Mouse (Mus musculus) MEL (cell line): ENCODE measurements around the gene Lsamp. TPM values are rescaled to one million over a fixed set of nuclear protein-coding genes. Genes with fewer than 3 reads are reported as not detected.

Experiments used
- DNase-seq: peaks from one replicate; pipeline ENCODE4 v3.0.0; 2011; ENCODE audit warnings: low read depth, low spot score
- H3K27ac ChIP-seq: 2 replicates; pipeline ENCODE4 v1.5.1; 2012; ENCODE audit warnings: low read depth, mild to moderate bottlenecking, control low read depth, low read length, moderate library complexity; ENCODE audit not compliant: control insufficient read depth
- H3K27me3 ChIP-seq, 2 experiments: fragments of 150-350 bp in 1 of 2; sonication (generic) in 1 of 2; 2 replicates each; pipeline ENCODE4 v1.6.1; 2012; ENCODE audit warnings: low read length in 2 of 2, mild to moderate bottlenecking in 2 of 2, improper control_type of control experiment in 1 of 2, moderate library complexity in 1 of 2; ENCODE audit not compliant: insufficient read depth in 2 of 2, control insufficient read depth in 1 of 2
- H3K36me3 ChIP-seq, 2 experiments: 2 replicates each; pipeline ENCODE4 v1.6.1; 2012 to 2014; ENCODE audit warnings: low read length in 2 of 2, improper control_type of control experiment in 1 of 2, inconsistent platforms in 1 of 2, mild to moderate bottlenecking in 1 of 2; ENCODE audit not compliant: insufficient read depth in 2 of 2, control insufficient read depth in 1 of 2
- H3K4me1 ChIP-seq, 2 experiments: fragments of 150-350 bp in 1 of 2; sonication (generic) in 1 of 2; 2 replicates each; pipeline ENCODE4 v1.6.1; 2012; ENCODE audit warnings: low read length in 2 of 2, improper control_type of control experiment in 1 of 2, mild to moderate bottlenecking in 1 of 2; ENCODE audit not compliant: insufficient read depth in 2 of 2, control insufficient read depth in 1 of 2
- H3K4me3 ChIP-seq, 2 experiments: fragments of 150-350 bp in 1 of 2; sonication (generic) in 1 of 2; 2 replicates each; pipeline ENCODE4 v1.5.1; 2012; ENCODE audit warnings: low read depth in 2 of 2, low read length in 2 of 2, mild to moderate bottlenecking in 2 of 2, moderate library complexity in 2 of 2, control low read depth in 1 of 2, improper control_type of control experiment in 1 of 2; ENCODE audit not compliant: control insufficient read depth in 1 of 2, insufficient read depth in 1 of 2
- H3K79me2 ChIP-seq: 2 replicates; pipeline ENCODE4 v1.6.1; 2012; ENCODE audit warnings: mild to moderate bottlenecking, low read length, moderate library complexity; ENCODE audit not compliant: control insufficient read depth, poor library complexity, insufficient read depth
- H3K9ac ChIP-seq: 2 replicates; pipeline ENCODE4 v1.6.1; 2012; ENCODE audit warnings: low read depth, mild to moderate bottlenecking, control low read depth, low read length, moderate library complexity; ENCODE audit not compliant: control insufficient read depth, poor library complexity, severe bottlenecking
- H3K9me3 ChIP-seq: fragments of 150-350 bp; sonication (generic); replicated peaks from 2 replicates; pipeline ENCODE4 v1.6.1; 2012; ENCODE audit warnings: mild to moderate bottlenecking, low read length, improper control_type of control experiment, moderate library complexity; ENCODE audit not compliant: insufficient read depth
- CHD1 ChIP-seq: IDR thresholded peaks from 2 replicates; pipeline ENCODE4 v1.6.1; 2012; ENCODE audit warnings: low read depth, mild to moderate bottlenecking, inconsistent platforms, low read length, improper control_type of control experiment
- CTCF ChIP-seq, 3 experiments: IDR thresholded peaks in 2 of 3; conservative IDR thresholded peaks in 1 of 3; 2 replicates each; pipeline ENCODE4 v1.5.1; 2011 to 2012; ENCODE audit warnings: low read length in 3 of 3, low read depth in 2 of 3, mild to moderate bottlenecking in 2 of 3, improper control_type of control experiment in 1 of 3, inconsistent platforms in 1 of 3, mixed read lengths in 1 of 3, moderate library complexity in 1 of 3; ENCODE audit not compliant: control insufficient read depth in 1 of 3, insufficient read depth in 1 of 3, poor library complexity in 1 of 3, severe bottlenecking in 1 of 3
- E2F4 ChIP-seq: IDR thresholded peaks from 2 replicates; pipeline ENCODE4 v1.6.1; 2011; ENCODE audit warnings: low read depth, low read length, improper control_type of control experiment, borderline replicate concordance
- ELF1 ChIP-seq: IDR thresholded peaks from 2 replicates; pipeline ENCODE4 v1.6.1; 2014; ENCODE audit warnings: low read depth, mild to moderate bottlenecking, inconsistent platforms, low read length, improper control_type of control experiment, moderate library complexity
- EP300 ChIP-seq, 2 experiments: IDR thresholded peaks; 2 replicates each; pipeline ENCODE4 v1.6.1; 2011; ENCODE audit warnings: improper control_type of control experiment in 2 of 2, low read length in 2 of 2, low read depth in 1 of 2, mild to moderate bottlenecking in 1 of 2
- HCFC1 ChIP-seq: IDR thresholded peaks from 2 replicates; pipeline ENCODE4 v1.6.1; 2012; ENCODE audit warnings: low read depth, mild to moderate bottlenecking, inconsistent platforms, low read length, improper control_type of control experiment, moderate library complexity
- JUND ChIP-seq: IDR thresholded peaks from 2 replicates; pipeline ENCODE4 v1.6.1; 2011; ENCODE audit warnings: low read depth, mild to moderate bottlenecking, improper control_type of control experiment, low read length
- KAT2A ChIP-seq: conservative IDR thresholded peaks from 2 replicates; pipeline ENCODE4 v1.6.1; 2012; ENCODE audit warnings: low read depth, low read length, improper control_type of control experiment, inconsistent platforms
- MAX ChIP-seq: IDR thresholded peaks from 2 replicates; pipeline ENCODE4 v1.6.1; 2011; ENCODE audit warnings: low read length, improper control_type of control experiment
- MAZ ChIP-seq: IDR thresholded peaks from 2 replicates; pipeline ENCODE4 v1.6.1; 2012; ENCODE audit warnings: low read depth, mild to moderate bottlenecking, inconsistent platforms, low read length, improper control_type of control experiment
- MEF2A ChIP-seq: IDR thresholded peaks from 2 replicates; pipeline ENCODE4 v1.6.1; 2014; ENCODE audit warnings: low read depth, mild to moderate bottlenecking, inconsistent platforms, low read length, improper control_type of control experiment; ENCODE audit not compliant: poor library complexity, insufficient replicate concordance, severe bottlenecking; ENCODE audit errors: extremely low read depth
- MXI1 ChIP-seq: IDR thresholded peaks from 2 replicates; pipeline ENCODE4 v1.6.1; 2011; ENCODE audit warnings: mild to moderate bottlenecking, low read depth, low read length, improper control_type of control experiment
- MYB ChIP-seq: IDR thresholded peaks from 2 replicates; pipeline ENCODE4 v1.6.1; 2011; ENCODE audit warnings: mild to moderate bottlenecking, low read depth, low read length, improper control_type of control experiment
- MYC ChIP-seq: IDR thresholded peaks from 2 replicates; pipeline ENCODE4 v1.6.1; 2011; ENCODE audit warnings: low read depth, mild to moderate bottlenecking, low read length, improper control_type of control experiment, moderate library complexity
- NELFE ChIP-seq: IDR thresholded peaks from 2 replicates; pipeline ENCODE4 v1.6.1; 2011; ENCODE audit warnings: low read depth, low read length, improper control_type of control experiment
- POLR2A ChIP-seq, 2 experiments: IDR thresholded peaks; 2 replicates each; pipeline ENCODE4 v1.6.1; 2011 to 2012; ENCODE audit warnings: low read length in 2 of 2, mild to moderate bottlenecking in 2 of 2, control low read depth in 1 of 2, improper control_type of control experiment in 1 of 2, low read depth in 1 of 2, moderate library complexity in 1 of 2; ENCODE audit not compliant: control insufficient read depth in 1 of 2, insufficient read depth in 1 of 2, poor library complexity in 1 of 2
- POLR2AphosphoS5 ChIP-seq: IDR thresholded peaks from 2 replicates; pipeline ENCODE4 v1.6.1; 2012; ENCODE audit warnings: low read depth, borderline replicate concordance, mild to moderate bottlenecking, inconsistent platforms, low read length, moderate library complexity, mixed read lengths
- RAD21 ChIP-seq: IDR thresholded peaks from 2 replicates; pipeline ENCODE4 v1.6.1; 2011; ENCODE audit warnings: mild to moderate bottlenecking, low read depth, low read length, improper control_type of control experiment
- SIN3A ChIP-seq: IDR thresholded peaks from 2 replicates; pipeline ENCODE4 v1.6.1; 2012; ENCODE audit warnings: low read length, improper control_type of control experiment, inconsistent platforms
- TCF12 ChIP-seq: IDR thresholded peaks from 2 replicates; pipeline ENCODE4 v1.6.1; 2014; ENCODE audit warnings: low read depth, mild to moderate bottlenecking, inconsistent platforms, low read length, improper control_type of control experiment, moderate library complexity
- ZC3H11A ChIP-seq: IDR thresholded peaks from 2 replicates; pipeline ENCODE4 v1.6.1; 2012; ENCODE audit warnings: low read depth, mild to moderate bottlenecking, inconsistent platforms, low read length, improper control_type of control experiment
- ZKSCAN1 ChIP-seq: IDR thresholded peaks from 2 replicates; pipeline ENCODE4 v1.6.1; 2012; ENCODE audit warnings: low read depth, mild to moderate bottlenecking, inconsistent platforms, low read length, improper control_type of control experiment, moderate library complexity
- ZNF384 ChIP-seq: IDR thresholded peaks from 2 replicates; pipeline ENCODE4 v1.6.1; 2012; ENCODE audit warnings: low read depth, mild to moderate bottlenecking, inconsistent platforms, low read length, improper control_type of control experiment
- polyA plus RNA-seq, 2 experiments: library from polyadenylated mRNA; stranded (reverse) in 1 of 2; unstranded in 1 of 2; fragments of >175 nt in 1 of 2; fragments of >200 nt in 1 of 2; gene quantifications; 2 replicates each; pipeline versions ENCODE4 v1.2.1 to v1.2.4; 2012; ENCODE audit warnings: low replicate concordance in 2 of 2, low read depth in 1 of 2; ENCODE audit not compliant: insufficient read length in 2 of 2, insufficient read depth in 1 of 2, missing spikeins in 1 of 2
- total RNA-seq: library from RNA; depleted of rRNA; stranded (reverse); fragments of 300-350 nt; gene quantifications from 2 replicates; pipeline ENCODE4 v1.2.3, GENCODE M21; 2012

Lsamp gene
- total and polyA plus RNA-seq, 3 experiments, result 0.42 TPM; not detected in 2

DNA sequence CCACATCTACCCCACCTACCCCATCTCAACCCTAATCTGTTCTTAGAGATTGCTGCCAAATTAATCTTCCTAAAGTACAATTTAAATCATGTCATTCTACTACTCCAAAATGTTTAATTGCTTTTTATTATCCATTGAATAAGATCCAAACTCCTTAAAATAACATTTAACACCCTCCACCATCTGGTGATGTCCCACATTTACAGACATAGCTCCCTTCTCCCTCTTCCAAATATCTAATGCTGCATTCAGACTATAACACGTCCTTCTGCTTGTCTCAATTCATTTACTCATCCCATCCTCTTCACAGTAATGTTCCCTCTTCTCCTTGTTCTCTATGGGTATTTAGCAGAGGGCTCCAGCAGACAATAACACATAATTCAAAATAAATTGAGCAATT is 2020.0 kb downstream of the Lsamp start:
- Histone ChIP-seq H3K4me1 (no peaks in the 10 kb centered on the region), H3K27me3 (no peaks in the 10 kb centered on the region), H3K9me3 (no peaks in the 10 kb centered on the region), H3K79me2 (no peaks in the 10 kb centered on the region), H3K4me3 (no peak overlapping the region), H3K36me3 (no peaks in the 10 kb centered on the region), H3K27ac (no peak overlapping the region), H3K9ac (no peak overlapping the region)
- no peak for DNase-seq
- TF ChIP-seq ELF1 (no peak), CTCF (IDR thresholded peaks at IDR 0.05 in 2 of 3, conservative IDR thresholded peaks at IDR 0.05 in 1 of 3; ENCODE audit: control insufficient read depth in 1 of 3, insufficient read depth in 1 of 3, low read depth in 2 of 3, low read length in 3 of 3, poor library complexity in 1 of 3, severe bottlenecking in 1 of 3) (no peak), SIN3A (no peak), E2F4 (no peak), KAT2A (no peak), ZKSCAN1 (no peak)
- TF ChIP-seq, all 39 proteins: peak for 0

DNA sequence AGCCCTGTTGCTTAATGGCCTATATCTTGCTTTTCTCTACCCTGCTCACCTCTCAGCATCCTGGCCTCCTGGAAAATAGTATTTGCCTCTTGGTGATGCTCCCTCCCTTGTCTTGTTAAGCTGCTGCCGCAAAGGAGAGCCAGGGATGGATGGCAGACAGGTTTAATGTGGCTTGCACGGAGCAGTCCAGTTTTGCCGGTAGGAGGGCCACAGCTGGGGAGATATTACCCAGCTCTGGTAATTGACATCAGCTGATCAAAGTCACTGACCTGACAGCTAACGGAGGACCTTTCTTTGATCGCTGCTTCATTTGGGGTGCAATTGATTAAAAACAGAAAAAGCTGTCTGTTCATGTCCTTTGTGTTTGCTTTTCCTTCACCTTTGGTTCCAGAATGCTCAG is 2030.8 kb downstream of the Lsamp start:
- TF ChIP-seq CHD1 (no peak), JUND (no peak), MAX (no peak), POLR2A (IDR thresholded peaks at IDR 0.05; ENCODE audit: control insufficient read depth in 1 of 2, insufficient read depth in 1 of 2, low read depth in 1 of 2, low read length in 2 of 2, poor library complexity in 1 of 2) (no peak), MXI1 (no peak), E2F4 (no peak), CTCF (IDR thresholded peaks at IDR 0.05 in 2 of 3, conservative IDR thresholded peaks at IDR 0.05 in 1 of 3; ENCODE audit: control insufficient read depth in 1 of 3, insufficient read depth in 1 of 3, low read depth in 2 of 3, low read length in 3 of 3, poor library complexity in 1 of 3, severe bottlenecking in 1 of 3) (no peak), POLR2AphosphoS5 (no peak), ZC3H11A (no peak), HCFC1 (no peak)
- Histone ChIP-seq H3K36me3 (no peaks in the 10 kb centered on the region), H3K79me2 (no peaks in the 10 kb centered on the region), H3K9me3 (no peaks in the 10 kb centered on the region), H3K4me3 (no peak overlapping the region), H3K4me1 (no peaks in the 10 kb centered on the region), H3K27ac (no peak overlapping the region), H3K9ac (no peak overlapping the region), H3K27me3 (no peaks in the 10 kb centered on the region)
- no peak for DNase-seq

DNA sequence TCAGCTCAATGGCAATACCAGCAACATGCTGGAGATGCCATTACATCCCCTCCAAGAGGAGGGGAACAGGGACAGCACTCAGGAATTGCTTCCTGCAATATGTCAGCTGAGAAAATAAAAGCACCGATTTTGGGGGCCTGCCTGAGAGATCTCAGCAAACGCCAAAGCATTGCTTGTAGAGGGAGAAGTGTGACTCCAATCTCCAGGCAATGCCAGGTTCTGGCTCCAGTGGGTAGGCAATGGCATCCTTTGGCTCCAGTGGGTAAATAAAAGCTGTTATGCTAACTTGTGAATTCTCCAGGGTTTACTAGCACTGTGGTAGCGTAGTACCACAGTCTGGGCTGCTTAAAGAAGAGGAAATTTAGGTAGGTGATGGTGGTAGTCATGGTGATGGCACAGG is 2031.3 kb downstream of the Lsamp start:
- Histone ChIP-seq H3K4me3 (no peak overlapping the region), H3K9ac (no peak overlapping the region), H3K36me3 (no peaks in the 10 kb centered on the region), H3K9me3 (no peaks in the 10 kb centered on the region), H3K79me2 (no peaks in the 10 kb centered on the region), H3K27me3 (no peaks in the 10 kb centered on the region), H3K27ac (no peak overlapping the region), H3K4me1 (no peaks in the 10 kb centered on the region)
- DNase-seq, result no peak
- TF ChIP-seq JUND (no peak), MEF2A (no peak), EP300 (IDR thresholded peaks at IDR 0.05; ENCODE audit: low read depth in 1 of 2, low read length in 2 of 2) (no peak), MYC (no peak), NELFE (no peak), CTCF (IDR thresholded peaks at IDR 0.05 in 2 of 3, conservative IDR thresholded peaks at IDR 0.05 in 1 of 3; ENCODE audit: control insufficient read depth in 1 of 3, insufficient read depth in 1 of 3, low read depth in 2 of 3, low read length in 3 of 3, poor library complexity in 1 of 3, severe bottlenecking in 1 of 3) (no peak), MXI1 (no peak), ZKSCAN1 (no peak), TCF12 (no peak), RAD21 (no peak), MYB (no peak), MAZ (no peak), ZNF384 (no peak), HCFC1 (no peak)
